Mouse (Mus musculus) erythroblast, embryonic 14.5 days (primary cell): Measurements from ENCODE around the gene Ank3.

ENCODE experiments used
- GATA1 ChIP-seq: IDR thresholded peaks from 2 replicates; pipeline ENCODE4 v1.6.1; 2012; ENCODE audit warnings: low read length, inconsistent platforms, mixed read lengths
- TAL1 ChIP-seq: IDR thresholded peaks from 3 replicates; pipeline ENCODE4 v1.6.1; 2012; ENCODE audit warnings: low read length, inconsistent platforms, mixed read lengths

- no peak for TF ChIP-seq GATA1
- no peak for TF ChIP-seq TAL1
These were observed 566.0 kb downstream of the Ank3 start for GRCm38 (mm10) chr10:69964611-69965010.
